Mouse (Mus musculus): ENCODE data around the gene Kmt5b. TPM values are rescaled to one million over a fixed set of nuclear protein-coding genes. Genes with fewer than 3 reads are reported as not detected.

Gene Kmt5b
- polyA plus RNA-seq, 1 experiment from 2014 or later: 52.7 TPM

GRCm38 (mm10) chr19:3844836-3845235, 77.6 kb downstream of the Kmt5b start:
- no peaks in the 10 kb centered on the region for H3K4me1 ChIP-seq (replicated peaks; ENCODE audit: control insufficient read depth, insufficient read depth, low read length)
- H3K4me3 ChIP-seq (ENCODE audit: low read depth, low read length): no peak overlapping the region
- 97% methylated on average over 1 of the region's 1 CpGs for WGBS
- no peaks in the 10 kb centered on the region for H3K27me3 ChIP-seq (ENCODE audit: control insufficient read depth, insufficient read depth, low read length)
- no peak overlapping the region for H3K4me2 ChIP-seq (replicated peaks; ENCODE audit: low read depth, low read length)
- H3K9me3 ChIP-seq (ENCODE audit: control insufficient read depth, low read length): no peaks in the 10 kb centered on the region
- no peak overlapping the region for H3K9ac ChIP-seq (ENCODE audit: low read depth, low read length)
- no peaks in the 10 kb centered on the region for H3K36me3 ChIP-seq (ENCODE audit: control insufficient read depth, insufficient read depth, low read length)
- ATAC-seq (ENCODE audit: low FRiP score) (no peak), DNase-seq (ENCODE audit: low spot score) (no peak)
- no peak overlapping the region for H3K27ac ChIP-seq (ENCODE audit: low read depth, low read length)

DNA sequence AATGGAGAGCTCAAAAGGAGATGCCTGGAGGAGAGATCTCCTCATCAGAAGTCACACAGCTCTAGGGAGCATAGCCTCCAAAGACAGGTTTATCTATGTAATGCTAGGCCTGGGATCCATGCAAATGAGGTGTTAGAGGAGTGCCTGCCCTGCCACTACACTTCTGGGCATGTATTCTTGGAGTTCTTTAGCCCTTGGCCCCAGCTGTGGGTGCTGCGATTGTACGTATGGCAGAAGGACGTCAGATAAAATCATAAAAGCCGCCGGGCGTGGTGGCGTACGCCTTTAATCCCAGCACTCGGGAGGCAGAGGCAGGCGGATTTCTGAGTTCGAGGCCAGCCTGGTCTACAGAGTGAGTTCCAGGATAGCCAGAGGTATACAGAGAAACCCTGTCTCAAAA, 78.1 kb downstream of the Kmt5b start:
- H3K4me2 ChIP-seq (replicated peaks; ENCODE audit: low read depth, low read length): no peak overlapping the region
- no peaks in the 10 kb centered on the region for H3K27me3 ChIP-seq (ENCODE audit: control insufficient read depth, insufficient read depth, low read length)
- no peak for DNase-seq (ENCODE audit: low spot score)
- no peaks in the 10 kb centered on the region for H3K9me3 ChIP-seq (ENCODE audit: control insufficient read depth, low read length)
- H3K9ac ChIP-seq (ENCODE audit: low read depth, low read length): no peak overlapping the region
- no peak overlapping the region for H3K4me3 ChIP-seq (ENCODE audit: low read depth, low read length)
- no peaks in the 10 kb centered on the region for H3K4me1 ChIP-seq (replicated peaks; ENCODE audit: control insufficient read depth, insufficient read depth, low read length)
- no peak for ATAC-seq (ENCODE audit: low FRiP score)
- H3K36me3 ChIP-seq (ENCODE audit: control insufficient read depth, insufficient read depth, low read length): no peaks in the 10 kb centered on the region
- 94% methylated on average over 10 of the region's 11 CpGs for WGBS
- no peak overlapping the region for H3K27ac ChIP-seq (ENCODE audit: low read depth, low read length)

GRCm38 (mm10) chr19:3845803-3846406, 78.7 kb downstream of the Kmt5b start:
- Histone ChIP-seq H3K9ac (ENCODE audit: low read depth, low read length) (no peak overlapping the region), H3K4me3 (ENCODE audit: low read depth, low read length) (no peak overlapping the region), H3K27me3 (ENCODE audit: control insufficient read depth, insufficient read depth, low read length) (no peaks in the 10 kb centered on the region), H3K27ac (ENCODE audit: low read depth, low read length) (no peak overlapping the region), H3K4me2 (replicated peaks; ENCODE audit: low read depth, low read length) (no peak overlapping the region), H3K4me1 (replicated peaks; ENCODE audit: control insufficient read depth, insufficient read depth, low read length) (peaks cover 2% of the 10 kb centered on the region; the same call in 1 of the 2 replicates), H3K9me3 (ENCODE audit: control insufficient read depth, low read length) (no peaks in the 10 kb centered on the region), H3K36me3 (ENCODE audit: control insufficient read depth, insufficient read depth, low read length) (no peaks in the 10 kb centered on the region)
- DNase-seq (ENCODE audit: low spot score) (no peak), ATAC-seq (ENCODE audit: low FRiP score) (no peak)
- 78% methylated on average over 1 of the region's 1 CpGs for WGBS

GRCm38 (mm10) chr19:3846676-3847604, 79.7 kb downstream of the Kmt5b start:
- Histone ChIP-seq H3K27me3 (ENCODE audit: control insufficient read depth, insufficient read depth, low read length) (no peaks in the 10 kb centered on the region), H3K9me3 (ENCODE audit: control insufficient read depth, low read length) (no peaks in the 10 kb centered on the region), H3K4me3 (ENCODE audit: low read depth, low read length) (no peak overlapping the region), H3K4me2 (replicated peaks; ENCODE audit: low read depth, low read length) (no peak overlapping the region), H3K4me1 (replicated peaks; ENCODE audit: control insufficient read depth, insufficient read depth, low read length) (peaks cover 2% of the 10 kb centered on the region; the same call in 1 of the 2 replicates), H3K27ac (ENCODE audit: low read depth, low read length) (no peak overlapping the region), H3K36me3 (ENCODE audit: control insufficient read depth, insufficient read depth, low read length) (no peaks in the 10 kb centered on the region), H3K9ac (ENCODE audit: low read depth, low read length) (no peak overlapping the region)
- no peak for DNase-seq (ENCODE audit: low spot score)
- ATAC-seq (ENCODE audit: low FRiP score): no peak
- 85% methylated on average over 10 of the region's 10 CpGs for WGBS

DNA sequence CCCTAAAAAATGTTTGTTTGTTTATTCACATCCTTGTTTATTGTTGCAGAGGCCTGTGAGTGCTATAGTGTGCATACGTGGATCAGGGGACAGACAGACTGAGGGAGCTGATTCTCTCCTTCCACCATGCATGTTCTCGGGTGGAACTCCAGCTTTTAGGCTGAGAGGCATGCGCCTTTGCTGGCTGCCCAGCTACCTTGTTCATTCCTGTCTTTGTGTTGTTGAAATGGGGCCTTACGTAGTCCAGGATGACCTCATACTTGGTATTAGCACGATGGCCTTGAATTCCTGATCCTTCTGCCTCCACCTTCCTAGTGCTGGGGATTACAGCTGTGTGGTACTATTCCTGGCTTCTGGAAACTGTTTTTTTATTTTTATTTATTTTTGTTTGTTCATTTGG, 80.5 kb downstream of the Kmt5b start:
- Histone ChIP-seq H3K4me2 (replicated peaks; ENCODE audit: low read depth, low read length) (no peak overlapping the region), H3K27me3 (ENCODE audit: control insufficient read depth, insufficient read depth, low read length) (no peaks in the 10 kb centered on the region), H3K9me3 (ENCODE audit: control insufficient read depth, low read length) (no peaks in the 10 kb centered on the region), H3K27ac (ENCODE audit: low read depth, low read length) (no peak overlapping the region), H3K4me3 (ENCODE audit: low read depth, low read length) (no peak overlapping the region), H3K4me1 (replicated peaks; ENCODE audit: control insufficient read depth, insufficient read depth, low read length) (peaks cover 2% of the 10 kb centered on the region; the same call in 1 of the 2 replicates), H3K36me3 (ENCODE audit: control insufficient read depth, insufficient read depth, low read length) (no peaks in the 10 kb centered on the region), H3K9ac (ENCODE audit: low read depth, low read length) (no peak overlapping the region)
- ATAC-seq (ENCODE audit: low FRiP score) (no peak), DNase-seq (ENCODE audit: low spot score) (no peak)
- WGBS: 88% methylated on average over 5 of the region's 5 CpGs

DNA sequence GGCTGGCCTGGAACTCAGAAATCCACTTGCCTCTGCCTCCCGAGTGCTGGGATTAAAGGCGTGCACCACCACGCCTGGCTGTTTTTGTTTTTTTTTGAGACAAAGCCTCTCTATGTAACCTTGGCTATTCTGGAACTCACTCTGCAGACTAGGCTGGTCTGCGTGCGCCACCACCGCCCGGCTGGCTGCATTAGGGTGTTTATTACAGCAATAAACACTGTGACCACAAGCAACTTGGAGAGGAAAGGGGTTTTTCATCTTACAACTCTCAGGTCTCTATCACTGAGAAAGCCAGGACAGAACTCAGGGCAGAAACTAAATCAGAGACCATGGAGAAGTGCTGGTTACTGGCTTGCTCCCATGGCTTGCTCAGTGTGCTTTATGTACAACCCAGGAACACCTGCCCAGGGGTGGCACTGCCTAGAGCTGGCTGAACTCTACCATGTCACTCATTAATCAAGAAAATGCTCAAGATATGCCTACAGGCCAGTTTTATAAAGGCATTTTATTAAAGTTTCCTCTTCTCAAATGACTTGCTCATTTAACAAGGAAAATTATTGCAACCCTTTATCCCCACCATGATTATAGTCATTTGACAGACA, 81.1 kb downstream of the Kmt5b start:
- Histone ChIP-seq H3K4me2 (replicated peaks; ENCODE audit: low read depth, low read length) (no peak overlapping the region), H3K27ac (ENCODE audit: low read depth, low read length) (no peak overlapping the region), H3K4me1 (replicated peaks; ENCODE audit: control insufficient read depth, insufficient read depth, low read length) (peaks cover 2% of the 10 kb centered on the region; the same call in 1 of the 2 replicates), H3K27me3 (ENCODE audit: control insufficient read depth, insufficient read depth, low read length) (no peaks in the 10 kb centered on the region), H3K36me3 (ENCODE audit: control insufficient read depth, insufficient read depth, low read length) (no peaks in the 10 kb centered on the region), H3K4me3 (ENCODE audit: low read depth, low read length) (no peak overlapping the region), H3K9me3 (ENCODE audit: control insufficient read depth, low read length) (no peaks in the 10 kb centered on the region), H3K9ac (ENCODE audit: low read depth, low read length) (no peak overlapping the region)
- ATAC-seq (ENCODE audit: low FRiP score): no peak
- WGBS: 85% methylated on average over 7 of the region's 7 CpGs
- DNase-seq (ENCODE audit: low spot score): no peak

- Histone ChIP-seq H3K36me3 (ENCODE audit: control insufficient read depth, insufficient read depth, low read length) (no peaks in the 10 kb centered on the region), H3K27ac (ENCODE audit: low read depth, low read length) (no peak overlapping the region), H3K9me3 (ENCODE audit: control insufficient read depth, low read length) (no peaks in the 10 kb centered on the region), H3K4me1 (replicated peaks; ENCODE audit: control insufficient read depth, insufficient read depth, low read length) (peaks cover 2% of the 10 kb centered on the region; the same call in 1 of the 2 replicates), H3K4me3 (ENCODE audit: low read depth, low read length) (no peak overlapping the region), H3K4me2 (replicated peaks; ENCODE audit: low read depth, low read length) (no peak overlapping the region), H3K9ac (ENCODE audit: low read depth, low read length) (no peak overlapping the region), H3K27me3 (ENCODE audit: control insufficient read depth, insufficient read depth, low read length) (no peaks in the 10 kb centered on the region)
- DNase-seq (ENCODE audit: low spot score) (no peak), ATAC-seq (ENCODE audit: low FRiP score) (no peak)
- WGBS: 89% methylated on average over 2 of the region's 2 CpGs
Measured at GRCm38 (mm10) chr19:3849251-3849650, 82.0 kb downstream of the Kmt5b start.

DNA sequence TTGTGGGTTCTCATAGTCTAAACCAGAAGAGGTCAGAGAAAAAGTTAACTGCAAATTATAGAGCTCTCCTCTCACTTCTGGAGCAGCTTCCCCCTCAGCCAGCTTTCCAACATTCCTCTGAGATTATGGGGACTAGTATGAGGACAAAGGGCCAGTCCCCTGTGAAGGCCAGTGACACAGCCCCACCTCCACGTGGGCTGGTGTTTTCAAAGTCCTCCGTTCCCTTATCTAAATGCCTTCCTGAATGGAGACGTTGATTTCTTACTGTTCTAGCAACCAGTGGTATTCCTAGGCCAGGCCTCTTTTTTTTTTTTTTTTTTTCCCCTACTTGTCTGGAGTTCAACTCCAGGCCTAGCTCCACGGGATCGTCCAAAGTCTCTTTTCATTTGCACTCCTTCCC, 82.9 kb downstream of the Kmt5b start:
- WGBS: 49% methylated on average over 5 of the region's 5 CpGs

More for the DNA sequence above, 82.9 kb downstream of the Kmt5b start:
- no peak for ATAC-seq (ENCODE audit: low FRiP score)
- Histone ChIP-seq H3K36me3 (ENCODE audit: control insufficient read depth, insufficient read depth, low read length) (no peaks in the 10 kb centered on the region), H3K4me3 (ENCODE audit: low read depth, low read length) (no peak overlapping the region), H3K27me3 (ENCODE audit: control insufficient read depth, insufficient read depth, low read length) (no peaks in the 10 kb centered on the region), H3K27ac (ENCODE audit: low read depth, low read length) (no peak overlapping the region), H3K4me1 (replicated peaks; ENCODE audit: control insufficient read depth, insufficient read depth, low read length) (peaks cover 2% of the 10 kb centered on the region; the same call in 1 of the 2 replicates), H3K9ac (ENCODE audit: low read depth, low read length) (no peak overlapping the region), H3K9me3 (ENCODE audit: control insufficient read depth, low read length) (no peaks in the 10 kb centered on the region), H3K4me2 (replicated peaks; ENCODE audit: low read depth, low read length) (no peak overlapping the region)
- no peak for DNase-seq (ENCODE audit: low spot score)
